Mouse (Mus musculus) megakaryocyte, embryonic 14.5 days (primary cell): Measurements from ENCODE around the gene Gm49661.

ENCODE experiments used
- FLI1 ChIP-seq: IDR thresholded peaks from 2 replicates; pipeline ENCODE4 v1.6.1; 2012; ENCODE audit warnings: low read length, inconsistent platforms, mixed read lengths
- GATA1 ChIP-seq: IDR thresholded peaks from 3 replicates; pipeline ENCODE4 v1.6.1; 2012; ENCODE audit warnings: mixed read lengths, low read length, inconsistent platforms, borderline replicate concordance

DNA sequence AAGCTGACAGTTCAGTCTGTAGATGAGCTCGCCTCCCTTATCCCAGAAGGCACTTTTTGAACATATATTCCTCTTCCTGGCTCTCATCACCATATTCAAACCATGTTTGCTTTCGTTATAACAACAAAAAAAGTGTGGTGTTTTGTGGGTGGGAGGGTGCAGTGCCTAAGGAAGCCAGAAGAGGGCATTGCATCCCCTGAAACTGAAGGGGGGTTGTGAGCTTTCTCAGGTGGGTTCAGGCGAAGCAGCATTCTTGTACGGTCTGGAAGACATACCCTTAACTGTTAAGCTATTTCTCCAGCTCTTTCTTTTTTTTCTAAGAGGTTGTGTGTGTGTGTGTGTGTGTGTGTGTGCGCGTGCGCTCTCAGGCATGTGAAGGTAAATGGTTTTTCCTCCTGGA is 6.2 kb upstream of the Gm49661 start:
- TF ChIP-seq GATA1: no peak
- no peak for TF ChIP-seq FLI1
